Mouse (Mus musculus) heart, adult 2 months (tissue): ENCODE results near the gene Zfp319.

Experiments
- CTCF ChIP-seq: fragments of 200-600 bp; IDR thresholded peaks from 2 replicates; pipeline ENCODE4 v1.8.1; 2022; ENCODE audit warnings: antibody characterized with exemption, mild to moderate bottlenecking, moderate library complexity
- EP300 ChIP-seq: fragments of 200-500 bp; IDR thresholded peaks from 2 replicates; pipeline ENCODE4 v1.6.1; 2011; ENCODE audit warnings: low read depth, low read length, control low read depth; ENCODE audit not compliant: insufficient read depth

- TF ChIP-seq EP300 = no peak
- no peak for TF ChIP-seq CTCF
These were observed 37.9 kb downstream of the Zfp319 start for GRCm38 (mm10) chr8:95293891-95294290.
